Mouse (Mus musculus): ENCODE data around the gene Mri1.

Gene Mri1

GRCm38 (mm10) chr8:84201545-84202245 is 55.4 kb downstream of the Mri1 start:
- DNase-seq, result no peak

- DNase-seq, result no peak
These were observed 56.2 kb downstream of the Mri1 start for GRCm38 (mm10) chr8:84200652-84201544.

GRCm38 (mm10) chr8:84200126-84200555 is 57.0 kb downstream of the Mri1 start:
- DNase-seq, result no peak
